Mouse (Mus musculus) heart, embryonic 16.5 days (tissue): ENCODE data around the gene Ap3b2. TPM values are rescaled to one million over a fixed set of nuclear protein-coding genes. Genes with fewer than 3 reads are reported as not detected.

ENCODE experiments used
- ATAC-seq: fragments of 200-750 bp; cut with Nextera tagmentation; replicated peaks from 2 replicates; pipeline ENCODE4 v1.8.0; 2017; ENCODE audit warnings: moderate number of reproducible peaks; ENCODE audit not compliant: insufficient read depth, low FRiP score; ENCODE audit errors: extremely low read depth
- H3K27ac ChIP-seq: fragments of 300-500 bp; sonication (generic); 2 replicates; pipeline ENCODE4 v1.5.1; 2014; ENCODE audit warnings: mild to moderate bottlenecking, low read length, control low read depth, moderate library complexity
- H3K27me3 ChIP-seq: fragments of 300-500 bp; sonication (generic); 2 replicates; pipeline ENCODE4 v1.6.1; 2014; ENCODE audit warnings: low read length, mixed read lengths; ENCODE audit not compliant: control insufficient read depth, insufficient read depth
- H3K36me3 ChIP-seq: fragments of 300-500 bp; sonication (generic); 2 replicates; pipeline ENCODE4 v1.6.1; 2014; ENCODE audit not compliant: control insufficient read depth, insufficient read depth
- H3K4me1 ChIP-seq: fragments of 300-500 bp; sonication (generic); 2 replicates; pipeline ENCODE4 v1.6.1; 2014; ENCODE audit warnings: low read length, mixed read lengths; ENCODE audit not compliant: control insufficient read depth, insufficient read depth
- H3K4me2 ChIP-seq: fragments of 300-500 bp; sonication (generic); 2 replicates; pipeline ENCODE4 v1.6.1; 2014; ENCODE audit warnings: low read depth, mild to moderate bottlenecking, control low read depth, low read length
- H3K4me3 ChIP-seq: fragments of 300-500 bp; sonication (generic); 2 replicates; pipeline ENCODE4 v1.5.1; 2014; ENCODE audit warnings: mild to moderate bottlenecking, control low read depth, low read length
- H3K9ac ChIP-seq: fragments of 300-500 bp; sonication (generic); 2 replicates; pipeline ENCODE4 v1.6.1; 2014; ENCODE audit warnings: low read length, control low read depth
- H3K9me3 ChIP-seq: fragments of 300-500 bp; sonication (generic); replicated peaks from 2 replicates; pipeline ENCODE4 v1.6.1; 2016; ENCODE audit warnings: low read length; ENCODE audit not compliant: control insufficient read depth
- WGBS: fragments of 180-500 bp; shearing (Covaris S2); extraction: QIAGEN DNeasy Blood & Tissue Kit; methylation state at CpG from one replicate; pipeline ENCODE4 v1.1.7; 2014; 5-methylcytosine and 5-hydroxymethylcytosine counted together
- polyA plus RNA-seq: library from polyadenylated mRNA; unstranded; fragments of >200 nt; fragmentation: Nextera tagmentation; extraction: Ambion mirVana; gene quantifications from 2 replicates; pipeline ENCODE4 v1.2.1, GENCODE M21; 2015

The Ap3b2 gene
- polyA plus RNA-seq = 0.82 and 0.84 TPM in 2 replicates

- Histone ChIP-seq H3K27ac (no peak within 1 kb of the TSS), H3K9ac (no peak within 1 kb of the TSS), H3K27me3 (peaks cover 33% of the 10 kb centered on the region), H3K4me3 (peak within 1 kb of the TSS; percentile 64), H3K9me3 (no peaks in the 10 kb centered on the region), H3K4me2 (peak within 1 kb of the TSS; percentile 90), H3K4me1 (peaks cover 7% of the 10 kb centered on the region), H3K36me3 (no peaks in the 10 kb centered on the region)
- ATAC-seq = peak; percentile 63
- under 1% methylated on average over 57 of the region's 57 CpGs for WGBS
These were observed at the start of gene Ap3b2 for GRCm38 (mm10) chr7:81493331-81494021. Ap3b2 (minus strand) TSS chr7:81493925.

GRCm38 (mm10) chr7:81542934-81543333 is 49.2 kb upstream of the Ap3b2 start:
- 80% methylated on average over 8 of the region's 8 CpGs for WGBS
- Histone ChIP-seq H3K36me3 (peaks cover 51% of the 10 kb centered on the region), H3K27me3 (no peaks in the 10 kb centered on the region), H3K4me1 (no peaks in the 10 kb centered on the region), H3K9ac (no peak overlapping the region), H3K4me3 (no peak overlapping the region), H3K27ac (no peak overlapping the region), H3K9me3 (no peaks in the 10 kb centered on the region), H3K4me2 (no peak overlapping the region)
- no peak for ATAC-seq

- Histone ChIP-seq H3K4me3 (no peak overlapping the region), H3K27ac (no peak overlapping the region), H3K27me3 (no peaks in the 10 kb centered on the region), H3K4me2 (no peak overlapping the region), H3K9ac (no peak overlapping the region), H3K9me3 (no peaks in the 10 kb centered on the region), H3K4me1 (no peaks in the 10 kb centered on the region), H3K36me3 (peaks cover 45% of the 10 kb centered on the region)
- WGBS = 80% methylated on average over 7 of the region's 7 CpGs
- ATAC-seq = no peak
These were observed 48.3 kb upstream of the Ap3b2 start for GRCm38 (mm10) chr7:81541924-81542524.

GRCm38 (mm10) chr7:81540999-81541398 is 47.3 kb upstream of the Ap3b2 start:
- Histone ChIP-seq H3K4me3 (no peak overlapping the region), H3K4me2 (no peak overlapping the region), H3K9me3 (no peaks in the 10 kb centered on the region), H3K27me3 (no peaks in the 10 kb centered on the region), H3K9ac (no peak overlapping the region), H3K27ac (no peak overlapping the region), H3K36me3 (peaks cover 52% of the 10 kb centered on the region), H3K4me1 (no peaks in the 10 kb centered on the region)
- 57% methylated on average over 1 of the region's 1 CpGs for WGBS
- no peak for ATAC-seq

- H3K36me3 ChIP-seq = peaks cover 52% of the 10 kb centered on the region
- H3K27ac ChIP-seq = no peak overlapping the region
- H3K9ac ChIP-seq = no peak overlapping the region
- no peaks in the 10 kb centered on the region for H3K27me3 ChIP-seq
- H3K9me3 ChIP-seq = no peaks in the 10 kb centered on the region
- H3K4me1 ChIP-seq = no peaks in the 10 kb centered on the region
- WGBS = 38% methylated on average over 2 of the region's 2 CpGs
- H3K4me3 ChIP-seq = no peak overlapping the region
- no peak for ATAC-seq
- no peak overlapping the region for H3K4me2 ChIP-seq
These were observed 45.8 kb upstream of the Ap3b2 start for GRCm38 (mm10) chr7:81539565-81539964.

GRCm38 (mm10) chr7:81538070-81538675 is 44.4 kb upstream of the Ap3b2 start:
- ATAC-seq = no peak
- Histone ChIP-seq H3K27ac (no peak overlapping the region), H3K4me2 (no peak overlapping the region), H3K9me3 (peaks cover 6% of the 10 kb centered on the region), H3K4me3 (no peak overlapping the region), H3K9ac (no peak overlapping the region), H3K36me3 (peaks cover 58% of the 10 kb centered on the region), H3K4me1 (no peaks in the 10 kb centered on the region), H3K27me3 (no peaks in the 10 kb centered on the region)
- whole genome bisulfite sequencing = 68% methylated on average over 2 of the region's 2 CpGs

- peaks cover 6% of the 10 kb centered on the region for H3K9me3 ChIP-seq
- no peaks in the 10 kb centered on the region for H3K27me3 ChIP-seq
- peaks cover 66% of the 10 kb centered on the region for H3K36me3 ChIP-seq
- no peak overlapping the region for H3K4me3 ChIP-seq
- H3K4me2 ChIP-seq = no peak overlapping the region
- no peaks in the 10 kb centered on the region for H3K4me1 ChIP-seq
- H3K9ac ChIP-seq = no peak overlapping the region
- no peak for ATAC-seq
- 80% methylated on average over 4 of the region's 4 CpGs for WGBS
- no peak overlapping the region for H3K27ac ChIP-seq
These were observed 42.8 kb upstream of the Ap3b2 start for GRCm38 (mm10) chr7:81536478-81536877.

- H3K4me2 ChIP-seq = no peak overlapping the region
- no peak for ATAC-seq
- H3K36me3 ChIP-seq = peaks cover 76% of the 10 kb centered on the region
- H3K27ac ChIP-seq = no peak overlapping the region
- H3K4me1 ChIP-seq = no peaks in the 10 kb centered on the region
- no peak overlapping the region for H3K9ac ChIP-seq
- H3K9me3 ChIP-seq = peaks cover 6% of the 10 kb centered on the region
- H3K4me3 ChIP-seq = no peak overlapping the region
- 48% methylated on average over 1 of the region's 1 CpGs for WGBS
- no peaks in the 10 kb centered on the region for H3K27me3 ChIP-seq
These were observed 37.7 kb upstream of the Ap3b2 start for GRCm38 (mm10) chr7:81531462-81531861.

- peaks cover 57% of the 10 kb centered on the region for H3K36me3 ChIP-seq
- no peak overlapping the region for H3K4me3 ChIP-seq
- no peaks in the 10 kb centered on the region for H3K27me3 ChIP-seq
- peaks cover 12% of the 10 kb centered on the region for H3K4me1 ChIP-seq
- H3K9ac ChIP-seq = no peak overlapping the region
- ATAC-seq = no peak
- 0 out of 2 replicates have a peak, but pooled peaks cover under 1% of the 10 kb centered on the region for H3K9me3 ChIP-seq
- WGBS = 92% methylated on average over 8 of the region's 8 CpGs
- no peak overlapping the region for H3K27ac ChIP-seq
- H3K4me2 ChIP-seq = no peak overlapping the region
These were observed 35.2 kb upstream of the Ap3b2 start for GRCm38 (mm10) chr7:81528918-81529317.
